Comparison of ENCODE assay signal across 12 mouse cellular contexts in the genomic region with DNA sequence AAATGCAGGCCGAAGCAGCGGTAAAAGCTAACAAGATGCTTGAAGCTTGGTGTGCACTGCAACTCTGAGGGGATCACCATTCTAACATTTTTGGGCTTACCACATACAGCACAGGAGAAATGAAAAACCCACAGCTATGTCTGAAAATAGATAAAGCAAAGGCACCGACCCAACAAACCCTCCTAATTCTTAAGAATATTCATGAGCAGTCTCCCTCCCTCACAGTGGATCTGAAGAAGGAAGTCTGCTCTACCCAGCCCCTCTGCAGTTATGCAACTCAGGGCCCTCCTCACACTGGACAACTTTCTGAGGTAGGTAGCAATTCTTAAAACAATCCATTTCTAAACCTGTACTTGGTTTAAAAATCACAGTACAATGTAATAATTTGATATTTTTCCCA.
"Had no signal": no experiment of that assay in that cellular context is flagged by ENCODE, and none has a peak within 500 bp of the region (broad histone marks: within the 10 kb centered on the region; RNA-seq: fewer than 3 reads in every experiment).

No protein-coding gene starts in this region.

- DNase-seq: kidney, adult 18-20 months; kidney, postnatal 14 days; lung, postnatal 4 days; spleen, adult 18-20 months; thymus, adult 2 months; thymus, postnatal 25 days had no signal

- H3K4me1 ChIP-seq: midbrain, embryonic 12.5 days had no signal

- H3K4me3 ChIP-seq: kidney, embryonic 15.5 days; limb, embryonic 13.5 days; midbrain, embryonic 12.5 days; neural tube, embryonic 13.5 days had no signal

- H3K27ac ChIP-seq: kidney, embryonic 15.5 days; limb, embryonic 13.5 days; liver, embryonic 14.5 days; midbrain, embryonic 12.5 days; neural tube, embryonic 13.5 days had no signal

- H3K9ac ChIP-seq: kidney, embryonic 15.5 days; limb, embryonic 13.5 days; liver, embryonic 14.5 days; midbrain, embryonic 12.5 days; neural tube, embryonic 13.5 days had no signal

- H3K27me3 ChIP-seq: kidney, embryonic 15.5 days; limb, embryonic 13.5 days; midbrain, embryonic 12.5 days; neural tube, embryonic 13.5 days had no signal

- ATAC-seq: midbrain, embryonic 16.5 days had no signal

- H3K4me2 ChIP-seq: kidney, embryonic 15.5 days; limb, embryonic 13.5 days; midbrain, embryonic 12.5 days; neural tube, embryonic 13.5 days had no signal

- H3K9me3 ChIP-seq: kidney, embryonic 15.5 days; limb, embryonic 13.5 days; midbrain, embryonic 12.5 days; neural tube, embryonic 13.5 days had no signal
